Mouse (Mus musculus) small intestine, adult 2 months (tissue): ENCODE measurements around the gene Ptgdr.

Experiments used
- CTCF ChIP-seq: fragments of 200-500 bp; IDR thresholded peaks from 2 replicates; pipeline ENCODE4 v1.5.1; 2012; ENCODE audit warnings: low read depth, mild to moderate bottlenecking, control low read depth, inconsistent platforms, low read length, moderate library complexity, mixed read lengths; ENCODE audit not compliant: insufficient replicate concordance, insufficient read length; ENCODE audit errors: extremely low read depth
- POLR2A ChIP-seq: fragments of 200-500 bp; IDR thresholded peaks from 2 replicates; pipeline ENCODE4 v1.6.1; 2012; ENCODE audit warnings: low read depth, mild to moderate bottlenecking, control low read depth, inconsistent platforms, low read length, moderate library complexity

- TF ChIP-seq POLR2A (no peak), CTCF (no peak)
Measured at GRCm38 (mm10) chr14:44847740-44848139, 11.4 kb downstream of the Ptgdr start.
